Mouse (Mus musculus): Measurements from ENCODE around the gene Capn12. TPM values are rescaled to one million over a fixed set of nuclear protein-coding genes. Genes with fewer than 3 reads are reported as not detected.
"Not testable (repeated sequence)": the region's sequence is repeated elsewhere in the genome, so short reads cannot be mapped to it uniquely, and the experiment has no call there.

Gene Capn12
- polyA plus RNA-seq, 1 experiment, result 0.11 TPM

GRCm38 (mm10) chr7:28879606-28880005 is 1.6 kb upstream of the Capn12 start:
- WGBS, result 82% methylated on average over 7 of the region's 7 CpGs
- H3K36me3 ChIP-seq (ENCODE audit: control insufficient read depth, insufficient read depth, low read length), result no peaks in the 10 kb centered on the region

GRCm38 (mm10) chr7:28880554-28880953 is 668 bp upstream of the Capn12 start:
- Histone ChIP-seq H3K27ac (ENCODE audit: insufficient read depth, low read depth, low read length) (no peak overlapping the region), H3K4me3 (ENCODE audit: insufficient read depth, low read depth, low read length) (no peak overlapping the region), H3K36me3 (ENCODE audit: control insufficient read depth, insufficient read depth, low read length) (no peaks in the 10 kb centered on the region), H3K27me3 (replicated peaks; ENCODE audit: control insufficient read depth, insufficient read depth, low read length) (no peaks in the 10 kb centered on the region), H3K4me1 (ENCODE audit: control insufficient read depth, insufficient read depth, low read length) (no peaks in the 10 kb centered on the region)
- 80% methylated on average over 10 of the region's 10 CpGs for WGBS
- TF ChIP-seq CTCF (conservative IDR thresholded peaks at IDR 0.05; ENCODE audit: insufficient read depth, insufficient read length, low read depth, low read length) (no peak), POLR2A (IDR thresholded peaks at IDR 0.05; ENCODE audit: low read depth, low read length) (no peak)
- DNase-seq, result no peak

More at GRCm38 (mm10) chr7:28879606-28880005, 1.6 kb upstream of the Capn12 start:
- Histone ChIP-seq H3K4me1 (ENCODE audit: control insufficient read depth, insufficient read depth, low read length) (no peaks in the 10 kb centered on the region), H3K27ac (ENCODE audit: insufficient read depth, low read depth, low read length) (no peak overlapping the region), H3K27me3 (replicated peaks; ENCODE audit: control insufficient read depth, insufficient read depth, low read length) (no peaks in the 10 kb centered on the region), H3K4me3 (ENCODE audit: insufficient read depth, low read depth, low read length) (no peak overlapping the region)
- TF ChIP-seq CTCF (conservative IDR thresholded peaks at IDR 0.05; ENCODE audit: insufficient read depth, insufficient read length, low read depth, low read length), result no peak
- no peak for TF ChIP-seq POLR2A (IDR thresholded peaks at IDR 0.05; ENCODE audit: low read depth, low read length)
- no peak for DNase-seq

- no peak overlapping the region for H3K27ac ChIP-seq (ENCODE audit: insufficient read depth, low read depth, low read length)
- 84% methylated on average over 11 of the region's 11 CpGs for WGBS
- TF ChIP-seq CTCF (conservative IDR thresholded peaks at IDR 0.05; ENCODE audit: insufficient read depth, insufficient read length, low read depth, low read length) (no peak), POLR2A (IDR thresholded peaks at IDR 0.05; ENCODE audit: low read depth, low read length) (no peak)
- H3K4me1 ChIP-seq (ENCODE audit: control insufficient read depth, insufficient read depth, low read length), result no peaks in the 10 kb centered on the region
- no peak overlapping the region for H3K4me3 ChIP-seq (ENCODE audit: insufficient read depth, low read depth, low read length)
- DNase-seq, result no peak
- H3K27me3 ChIP-seq (replicated peaks; ENCODE audit: control insufficient read depth, insufficient read depth, low read length), result no peaks in the 10 kb centered on the region
- no peaks in the 10 kb centered on the region for H3K36me3 ChIP-seq (ENCODE audit: control insufficient read depth, insufficient read depth, low read length)
Observed at GRCm38 (mm10) chr7:28883039-28883438, 1.8 kb downstream of the Capn12 start.

GRCm38 (mm10) chr7:28883704-28884103 is 2.5 kb downstream of the Capn12 start:
- not testable (repeated sequence) for H3K36me3 ChIP-seq (ENCODE audit: control insufficient read depth, insufficient read depth, low read length); DNase-seq; H3K27me3 ChIP-seq (replicated peaks; ENCODE audit: control insufficient read depth, insufficient read depth, low read length); H3K4me3 ChIP-seq (ENCODE audit: insufficient read depth, low read depth, low read length); H3K27ac ChIP-seq (ENCODE audit: insufficient read depth, low read depth, low read length); H3K4me1 ChIP-seq (ENCODE audit: control insufficient read depth, insufficient read depth, low read length)
- WGBS, result 96% methylated on average over 4 of the region's 4 CpGs

- no peaks in the 10 kb centered on the region for H3K27me3 ChIP-seq (replicated peaks; ENCODE audit: control insufficient read depth, insufficient read depth, low read length)
- no peaks in the 10 kb centered on the region for H3K4me1 ChIP-seq (ENCODE audit: control insufficient read depth, insufficient read depth, low read length)
- H3K4me3 ChIP-seq (ENCODE audit: insufficient read depth, low read depth, low read length), result no peak overlapping the region
- H3K36me3 ChIP-seq (ENCODE audit: control insufficient read depth, insufficient read depth, low read length), result no peaks in the 10 kb centered on the region
- WGBS, result 32% methylated on average over 14 of the region's 14 CpGs
- TF ChIP-seq POLR2A (IDR thresholded peaks at IDR 0.05; ENCODE audit: low read depth, low read length) (no peak), CTCF (conservative IDR thresholded peaks at IDR 0.05; ENCODE audit: insufficient read depth, insufficient read length, low read depth, low read length) (no peak)
- DNase-seq, result no peak
- no peak overlapping the region for H3K27ac ChIP-seq (ENCODE audit: insufficient read depth, low read depth, low read length)
Observed at GRCm38 (mm10) chr7:28886486-28886885, 5.3 kb downstream of the Capn12 start.

- Histone ChIP-seq H3K27me3 (replicated peaks; ENCODE audit: control insufficient read depth, insufficient read depth, low read length) (no peaks in the 10 kb centered on the region), H3K4me1 (ENCODE audit: control insufficient read depth, insufficient read depth, low read length) (no peaks in the 10 kb centered on the region), H3K4me3 (ENCODE audit: insufficient read depth, low read depth, low read length) (peak overlapping the region; percentile 21; the same call in 1 of the 2 replicates), H3K36me3 (ENCODE audit: control insufficient read depth, insufficient read depth, low read length) (no peaks in the 10 kb centered on the region; the same call in 1 of the 2 replicates), H3K27ac (ENCODE audit: insufficient read depth, low read depth, low read length) (no peak overlapping the region)
- no peak for DNase-seq
- TF ChIP-seq CTCF (conservative IDR thresholded peaks at IDR 0.05; ENCODE audit: insufficient read depth, insufficient read length, low read depth, low read length) (no peak), POLR2A (IDR thresholded peaks at IDR 0.05; ENCODE audit: low read depth, low read length) (no peak)
- 4% methylated on average over 27 of the region's 27 CpGs for WGBS
Observed at GRCm38 (mm10) chr7:28888701-28889161, 7.5 kb downstream of the Capn12 start.

- no peaks in the 10 kb centered on the region for H3K4me1 ChIP-seq (ENCODE audit: control insufficient read depth, insufficient read depth, low read length)
- no peak overlapping the region for H3K4me3 ChIP-seq (ENCODE audit: insufficient read depth, low read depth, low read length)
- no peak overlapping the region for H3K27ac ChIP-seq (ENCODE audit: insufficient read depth, low read depth, low read length)
- WGBS, result 86% methylated on average over 17 of the region's 17 CpGs
- no peaks in the 10 kb centered on the region for H3K27me3 ChIP-seq (replicated peaks; ENCODE audit: control insufficient read depth, insufficient read depth, low read length)
- no peak for TF ChIP-seq POLR2A (IDR thresholded peaks at IDR 0.05; ENCODE audit: low read depth, low read length)
- TF ChIP-seq CTCF (conservative IDR thresholded peaks at IDR 0.05; ENCODE audit: insufficient read depth, insufficient read length, low read depth, low read length), result no peak
- no peak for DNase-seq
- H3K36me3 ChIP-seq (ENCODE audit: control insufficient read depth, insufficient read depth, low read length), result peaks cover 3% of the 10 kb centered on the region; the same call in 1 of the 2 replicates
Observed at GRCm38 (mm10) chr7:28892601-28893000, 11.4 kb downstream of the Capn12 start.
